Mouse (Mus musculus) granulocyte monocyte progenitor cell, adult 5-6 weeks (primary cell): ENCODE results near the gene Cct3. TPM values are rescaled to one million over a fixed set of nuclear protein-coding genes. Genes with fewer than 3 reads are reported as not detected.
"Not testable (repeated sequence)": the region's sequence is repeated elsewhere in the genome, so short reads cannot be mapped to it uniquely, and the experiment has no call there.

Source experiments
- ATAC-seq: replicated peaks from 2 replicates; pipeline ENCODE4 v1.8.0; 2016; ENCODE audit warnings: mild to moderate bottlenecking, moderate TSS enrichment, inconsistent platforms; ENCODE audit not compliant: poor library complexity, severe bottlenecking
- total RNA-seq, 2 experiments: library from RNA; stranded (forward) in 1 of 2; stranded (reverse) in 1 of 2; fragments of 200-712, 200-1000 nt in 1 of 2; fragments of >200 nt in 1 of 2; fragmentation: Nextera tagmentation in 1 of 2; gene quantifications; 2 replicates each; pipeline ENCODE4 v1.2.3; 2014 to 2017

The Cct3 gene
- total RNA-seq, 2 experiments from 2014 or later, result 381 to 499 TPM

DNA sequence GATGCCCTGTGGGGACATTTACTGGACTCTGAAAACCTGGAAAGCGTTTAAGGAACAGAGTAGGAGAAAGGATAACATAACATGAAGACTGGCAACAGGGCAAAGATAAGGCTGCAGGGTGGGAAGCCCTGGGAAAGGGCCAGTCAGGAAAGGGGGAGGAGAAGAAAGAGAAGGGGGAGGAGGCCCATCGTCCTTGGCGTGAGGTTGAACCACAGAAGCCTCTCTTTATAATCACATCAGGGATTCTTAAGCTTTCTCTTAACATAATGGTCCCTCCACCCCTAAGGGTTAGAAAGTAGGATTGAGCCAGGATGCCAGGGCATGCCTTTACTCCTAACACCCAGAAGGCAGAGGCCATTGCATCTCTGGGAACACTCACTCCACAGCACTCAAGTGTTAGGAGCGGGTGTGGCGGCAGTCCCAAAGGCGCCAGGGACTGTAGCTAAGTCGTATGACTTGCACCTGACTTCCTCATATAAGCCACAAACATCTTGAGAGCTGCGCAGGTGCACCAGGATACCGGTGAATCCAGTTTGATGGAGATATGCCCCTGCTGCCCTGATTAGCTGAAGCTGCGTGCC, 8.7 kb upstream of the Cct3 start:
- not testable (repeated sequence) for ATAC-seq

DNA sequence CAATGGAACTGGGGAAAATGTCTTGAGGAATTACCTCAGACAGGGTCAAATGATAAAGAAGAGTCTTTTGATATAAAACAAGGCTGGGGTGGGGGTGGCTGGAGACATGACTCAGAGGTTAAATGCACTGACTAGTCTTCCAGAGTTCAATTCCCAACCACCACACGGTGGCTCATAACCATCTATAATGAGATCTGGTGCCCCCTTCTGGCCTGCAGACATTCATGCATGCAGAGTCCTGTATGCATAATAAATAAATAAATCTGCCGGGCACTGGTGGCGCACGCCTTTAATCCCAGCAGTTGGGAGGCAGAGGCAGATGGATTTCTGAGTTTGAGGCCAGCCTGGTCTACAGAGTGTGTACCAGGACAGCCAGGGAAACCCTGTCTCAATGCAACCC, 4.9 kb upstream of the Cct3 start:
- no peak for ATAC-seq

DNA sequence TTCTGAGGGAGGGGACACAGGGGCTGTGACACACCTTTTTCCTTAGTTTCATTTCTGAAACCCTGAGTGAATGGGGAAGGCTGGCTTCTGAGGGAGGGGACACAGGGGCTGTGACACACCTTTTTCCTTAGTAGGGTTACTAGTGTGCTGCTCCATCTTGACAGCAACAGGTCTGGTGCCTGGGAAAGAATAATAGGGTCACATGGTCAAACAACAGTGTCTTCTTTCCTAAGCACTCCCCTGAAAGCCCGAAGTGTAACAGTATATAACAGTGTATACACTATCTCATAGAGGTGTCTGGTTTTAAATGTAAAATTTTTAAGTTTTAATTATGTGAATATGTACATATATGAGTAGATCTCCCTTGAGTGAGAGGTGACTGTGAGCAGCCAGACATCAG, 1.6 kb upstream of the Cct3 start:
- peak; percentile 5; the same call in 1 of the 2 replicates for ATAC-seq

DNA sequence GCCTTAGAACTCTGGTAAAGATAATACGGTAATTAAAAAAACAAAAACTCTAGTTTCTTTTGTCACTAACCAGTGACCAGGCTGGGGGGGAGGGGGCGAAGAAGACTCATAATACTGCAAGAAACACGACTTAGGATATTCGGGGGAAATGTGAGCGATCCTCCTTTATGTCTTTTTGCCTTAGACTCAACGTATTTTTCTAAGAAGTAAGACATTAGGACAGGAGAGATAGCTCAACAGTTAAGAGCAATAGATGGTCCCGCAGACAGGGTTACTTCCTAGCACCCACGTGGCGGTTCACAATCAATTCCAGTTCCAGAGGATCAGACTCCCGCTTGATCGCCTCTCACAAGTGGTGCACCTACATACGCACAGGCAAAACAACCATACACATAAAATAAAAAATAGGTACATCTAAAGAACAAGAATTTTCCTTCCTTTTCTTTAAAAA, 781 bp upstream of the Cct3 start:
- no peak for ATAC-seq

DNA sequence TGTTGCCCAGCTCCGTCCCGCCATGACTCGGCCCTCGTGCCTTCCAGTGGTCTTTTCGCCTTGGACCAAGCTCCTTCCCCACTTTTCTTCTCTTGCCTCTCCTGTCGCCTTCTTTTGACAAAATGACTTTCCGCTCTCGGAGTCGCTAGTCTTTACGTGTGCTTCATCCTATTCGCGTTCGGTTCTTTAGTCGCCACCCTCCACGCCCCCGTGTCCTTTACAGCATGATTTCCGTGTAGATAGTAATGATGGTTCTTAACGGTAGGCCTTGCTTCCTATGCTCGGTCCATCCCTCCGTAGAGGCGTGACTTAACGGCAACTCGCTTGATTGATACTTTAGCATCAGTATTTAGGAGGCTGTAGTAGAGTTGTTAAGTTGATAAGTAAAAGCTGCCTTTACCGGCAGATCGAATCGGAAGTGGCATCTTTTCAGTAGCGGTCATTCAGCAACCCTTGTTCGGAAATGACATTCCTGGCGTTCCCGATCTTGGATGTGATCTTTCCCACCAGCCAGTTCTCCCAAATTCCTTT, 470 bp downstream of the Cct3 start:
- peak; percentile 13 for ATAC-seq

DNA sequence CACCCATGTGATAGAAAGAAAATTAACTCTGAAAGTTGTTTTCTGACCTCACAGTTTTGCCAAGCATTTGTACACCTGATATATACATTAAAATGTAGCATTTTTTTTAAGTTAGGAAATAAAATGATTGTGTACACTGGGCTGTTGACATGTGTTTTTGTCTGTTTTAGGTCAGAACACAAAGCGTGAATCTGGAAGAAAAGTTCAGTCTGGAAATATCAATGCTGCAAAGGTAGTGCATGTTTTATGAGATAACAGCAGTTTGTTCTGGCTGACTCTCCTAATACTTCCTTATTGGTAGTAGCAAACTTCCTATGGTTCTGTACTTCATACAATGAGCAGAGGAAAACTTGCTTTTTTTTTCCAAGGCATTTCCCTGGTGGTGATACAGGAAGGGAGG, 2.3 kb downstream of the Cct3 start:
- no peak for ATAC-seq

DNA sequence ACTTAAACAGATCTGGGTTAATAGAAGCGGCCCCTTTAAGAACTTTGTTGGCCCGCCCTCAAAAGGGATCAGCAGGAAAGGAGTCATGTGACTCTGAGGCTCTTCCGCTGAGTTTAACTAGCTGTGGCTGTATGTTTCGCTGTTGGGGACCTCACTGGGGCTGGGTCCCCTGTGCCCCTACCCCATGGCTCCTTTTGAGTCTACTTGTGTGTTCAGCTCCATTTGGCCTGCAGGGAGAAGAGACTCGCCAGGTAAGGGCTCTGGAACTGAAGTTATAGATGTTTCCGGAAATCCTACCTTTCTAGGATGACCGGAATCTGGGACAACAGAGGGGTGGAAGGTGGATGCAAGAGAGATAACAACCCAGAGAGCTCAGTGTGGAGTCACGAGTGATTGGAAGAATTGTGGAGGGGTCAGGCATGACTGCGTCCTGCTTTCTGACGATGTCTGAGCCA, 28.1 kb downstream of the Cct3 start, which contains the start of gene Glmp:
Gene Glmp, plus strand, starts transcription at position 73 of the 455 bp plus-strand sequence.
- ATAC-seq, result peak; percentile 81

DNA sequence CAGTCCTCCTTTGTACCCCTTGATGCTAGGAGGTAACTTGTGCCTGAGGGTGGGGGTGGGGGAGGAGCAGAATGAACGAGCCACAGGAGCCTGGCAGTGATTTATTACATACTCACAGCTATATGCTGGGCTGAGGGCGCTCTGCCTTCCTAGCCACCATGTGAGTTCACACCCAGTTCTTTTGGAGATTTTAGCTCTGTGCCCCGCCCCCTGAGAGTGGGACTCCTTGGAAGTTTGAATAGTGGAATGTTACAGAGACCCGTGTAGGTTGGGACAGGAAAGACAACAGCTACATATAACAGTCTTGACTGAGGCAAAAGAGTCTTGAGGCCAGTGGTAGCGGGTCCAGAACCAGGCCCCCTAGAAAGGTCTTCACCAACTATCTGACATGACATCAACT, 32.0 kb downstream of the Cct3 start:
- ATAC-seq, result no peak

DNA sequence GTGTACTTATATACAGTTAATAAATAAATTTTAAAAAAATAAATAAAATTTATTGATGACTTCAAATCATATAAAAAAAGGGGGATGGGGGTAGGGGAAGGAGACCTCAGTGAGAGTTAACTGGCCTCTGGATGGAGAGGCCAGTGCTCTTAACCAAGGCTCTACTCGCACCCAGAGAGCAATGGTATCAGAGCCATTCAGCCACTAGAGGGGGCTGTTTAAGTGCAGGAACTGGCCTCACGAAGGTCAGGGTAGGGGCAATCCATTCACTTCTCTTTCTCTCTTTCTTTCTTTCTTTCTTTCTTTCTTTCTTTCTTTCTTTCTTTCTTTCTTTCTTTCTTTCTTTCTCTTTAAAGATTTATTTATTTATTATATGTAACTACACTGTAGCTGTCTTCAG, 34.4 kb downstream of the Cct3 start:
- 0 out of 2 replicates have a peak, but pooled peaks have one; percentile 36 for ATAC-seq

DNA sequence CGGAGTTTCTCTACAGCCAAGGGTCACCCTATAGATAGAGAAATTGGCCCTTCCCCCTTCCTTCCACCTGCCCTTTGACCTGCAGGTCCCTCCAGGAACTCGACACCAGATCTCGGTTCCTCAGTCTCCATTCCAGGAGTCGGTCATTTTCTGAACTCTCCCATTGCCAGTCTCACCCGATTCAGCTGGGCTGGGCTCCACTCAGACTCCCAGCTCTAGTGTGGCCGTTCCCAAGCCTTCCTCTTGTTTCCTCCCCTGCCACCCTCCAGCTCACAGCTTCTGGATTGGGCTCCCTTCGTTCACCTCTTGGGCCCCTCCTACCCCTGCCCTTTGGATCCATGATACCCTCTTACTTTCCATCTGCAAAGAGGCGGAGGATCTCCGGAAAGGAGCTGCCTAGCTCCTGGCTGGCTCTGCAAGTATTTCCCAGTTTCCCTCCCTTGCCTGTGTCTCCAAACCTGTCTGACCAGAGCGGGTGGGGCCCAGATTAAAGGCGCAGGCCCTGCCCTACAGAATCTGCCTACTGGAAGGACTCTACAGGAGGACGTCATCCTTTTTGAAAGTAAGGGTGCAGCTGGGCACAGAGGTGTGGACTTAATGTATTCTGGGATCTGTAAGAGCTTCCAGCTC, 37.2 kb downstream of the Cct3 start:
- ATAC-seq, result no peak

DNA sequence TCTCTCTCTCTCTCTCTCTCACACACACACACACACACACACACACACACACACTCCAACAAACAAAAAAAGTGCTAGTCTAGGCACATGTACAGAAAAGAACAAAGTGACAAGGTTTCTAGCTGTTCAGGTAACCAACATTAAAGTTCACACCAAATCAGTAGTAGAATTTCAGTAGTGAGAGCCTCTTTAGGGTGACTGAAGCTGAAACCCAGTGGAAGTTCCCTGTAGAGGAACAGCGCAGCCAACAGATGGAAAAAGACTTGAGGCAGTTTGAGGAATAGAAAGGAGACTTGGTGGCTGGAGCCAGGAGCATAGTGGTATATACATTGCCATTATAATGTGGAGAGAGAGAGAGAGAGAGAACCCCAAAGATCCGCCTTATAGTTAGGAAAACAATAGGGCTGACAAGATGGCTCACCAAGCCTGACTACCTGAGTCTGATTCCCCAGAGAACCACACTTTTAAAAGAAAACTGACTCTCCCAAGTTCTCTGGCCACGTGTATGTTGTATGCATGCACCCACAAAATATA, 38.1 kb downstream of the Cct3 start:
- 0 out of 2 replicates have a peak, but pooled peaks have one; percentile 10 for ATAC-seq

DNA sequence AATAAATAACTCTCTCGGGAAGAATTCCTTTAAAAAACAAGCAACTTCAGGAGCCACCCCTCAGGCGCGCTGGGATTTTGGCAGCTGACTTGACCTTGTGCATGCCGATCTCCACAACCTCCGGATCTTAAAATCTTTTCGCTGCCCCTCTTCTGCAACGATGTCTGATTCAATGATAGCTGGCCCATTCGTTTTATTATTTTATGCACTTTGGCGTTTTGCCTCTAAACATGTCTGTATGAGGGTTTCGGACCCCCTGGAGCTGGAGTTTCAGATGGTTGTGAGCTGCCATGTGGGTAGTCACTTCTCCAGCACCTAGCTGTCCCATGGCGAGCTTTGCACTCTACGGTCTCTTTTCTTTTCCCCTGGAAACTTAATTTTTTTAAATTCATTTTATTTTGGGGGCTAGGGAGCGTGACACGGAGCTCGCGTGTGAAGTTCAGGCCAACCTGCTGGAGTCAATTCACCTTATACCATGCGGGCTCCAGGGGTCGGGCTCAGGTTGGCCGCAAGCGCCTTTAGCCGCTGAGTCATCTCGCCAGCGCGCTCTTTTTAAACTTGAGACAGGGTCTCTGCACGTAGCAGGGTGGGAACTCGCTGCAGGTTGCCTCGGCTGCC, 38.6 kb downstream of the Cct3 start:
- peak; percentile 20; the same call in 1 of the 2 replicates for ATAC-seq

DNA sequence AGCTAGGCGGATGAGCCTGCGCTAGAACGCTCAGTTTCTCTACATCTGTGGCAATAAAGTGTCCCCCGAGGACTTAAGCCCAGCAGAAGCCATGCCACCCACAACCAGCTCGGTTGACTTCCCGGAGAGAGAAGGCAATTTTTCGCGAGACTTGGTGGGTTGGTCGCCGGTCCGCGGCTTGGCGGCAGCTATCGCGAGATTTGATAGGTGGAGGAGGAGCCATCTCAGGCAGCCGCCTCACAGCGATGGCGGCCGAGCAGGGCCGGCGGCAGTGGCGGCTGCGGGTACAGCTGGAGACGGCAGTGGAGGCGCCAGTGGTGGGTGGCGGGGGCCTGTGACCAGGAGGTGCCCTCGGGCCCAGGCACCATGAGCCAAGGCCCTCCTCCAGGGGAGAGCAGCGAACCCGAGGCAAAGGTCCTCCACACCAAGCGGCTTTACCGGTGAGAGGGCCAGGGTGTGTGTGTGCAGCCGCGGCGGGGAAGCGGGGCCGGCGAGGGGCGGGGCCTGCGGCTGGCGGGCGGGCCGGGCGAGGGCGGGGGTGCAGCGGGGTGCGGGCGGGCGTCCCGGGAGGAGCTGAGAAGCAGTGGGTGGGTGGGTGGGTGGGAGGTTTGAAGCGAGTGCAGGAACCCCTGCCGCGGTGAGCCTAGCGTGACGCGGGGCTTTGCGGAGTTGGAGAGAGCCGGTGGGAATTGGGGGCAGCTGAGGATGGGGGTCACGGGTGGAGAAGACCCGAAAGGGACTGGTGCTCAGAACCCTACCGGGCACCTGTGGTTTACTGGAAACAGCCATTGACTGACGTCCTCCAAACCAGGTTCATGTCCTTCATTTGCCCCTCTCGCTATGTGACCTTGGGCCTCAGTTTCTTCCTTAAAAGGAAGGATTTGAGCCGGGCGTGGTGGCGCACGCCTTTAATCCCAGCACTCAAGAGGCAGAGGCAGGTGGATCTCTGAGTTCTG, 39.4 kb downstream of the Cct3 start, which contains the start of the genes Tmem79 and Smg5:
Gene Tmem79, minus strand, starts transcription at position 91 of the 956 bp plus-strand sequence.
Gene Smg5, plus strand, starts transcription at position 203 of the 956 bp plus-strand sequence.
- ATAC-seq, result peak; percentile 73

DNA sequence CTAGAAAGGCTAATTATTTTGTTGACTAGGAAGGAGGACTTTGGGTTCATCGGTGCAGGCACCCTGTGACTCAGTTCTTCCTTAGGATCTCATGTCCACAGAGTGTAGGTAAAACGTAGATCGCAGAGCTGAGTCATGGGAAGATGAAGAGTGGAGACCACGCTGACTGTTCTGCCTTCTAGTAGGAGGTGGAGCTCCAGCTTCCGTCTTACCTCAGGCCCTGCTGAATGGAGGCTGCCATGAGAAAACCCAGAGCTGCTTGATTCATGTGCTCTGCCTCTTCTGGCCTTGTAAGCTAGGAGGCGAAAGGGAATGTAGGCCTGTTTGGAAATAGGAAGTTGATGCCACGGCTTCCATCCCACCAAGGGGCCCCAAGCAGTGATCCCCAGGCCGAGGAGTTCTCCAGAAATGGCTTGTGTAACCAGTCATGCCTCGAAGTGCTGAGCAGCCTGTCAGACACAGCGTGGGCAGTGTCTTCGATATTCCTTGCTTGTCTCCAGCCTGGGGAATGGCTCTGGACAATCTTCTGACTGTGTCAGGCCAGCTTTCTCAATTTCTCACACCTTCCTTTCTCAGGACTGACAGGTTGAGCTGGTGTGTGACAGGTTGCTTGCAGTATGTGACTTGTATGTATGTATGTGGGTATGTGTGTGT, 40.6 kb downstream of the Cct3 start:
- ATAC-seq, result peak; percentile 58

DNA sequence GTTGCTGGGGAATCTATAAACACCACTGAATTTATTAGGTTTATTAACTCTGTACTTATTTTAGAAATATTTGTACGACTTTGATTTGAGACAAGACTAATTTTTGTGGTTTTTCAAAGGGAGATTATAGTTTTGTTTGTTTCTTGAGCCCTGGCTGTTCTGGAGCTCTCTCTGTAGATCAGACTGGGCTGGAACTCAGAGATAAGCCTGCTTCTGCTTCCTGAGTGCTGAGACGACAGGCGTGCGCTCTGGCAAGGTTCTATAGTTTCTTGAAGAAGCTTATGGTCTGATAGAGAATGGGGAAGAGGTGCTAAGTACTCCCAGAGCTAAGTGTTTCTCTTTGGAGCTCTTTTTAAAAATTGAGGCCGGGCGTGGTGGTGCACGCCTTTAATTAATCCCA, 41.4 kb downstream of the Cct3 start:
- ATAC-seq, result no peak

DNA sequence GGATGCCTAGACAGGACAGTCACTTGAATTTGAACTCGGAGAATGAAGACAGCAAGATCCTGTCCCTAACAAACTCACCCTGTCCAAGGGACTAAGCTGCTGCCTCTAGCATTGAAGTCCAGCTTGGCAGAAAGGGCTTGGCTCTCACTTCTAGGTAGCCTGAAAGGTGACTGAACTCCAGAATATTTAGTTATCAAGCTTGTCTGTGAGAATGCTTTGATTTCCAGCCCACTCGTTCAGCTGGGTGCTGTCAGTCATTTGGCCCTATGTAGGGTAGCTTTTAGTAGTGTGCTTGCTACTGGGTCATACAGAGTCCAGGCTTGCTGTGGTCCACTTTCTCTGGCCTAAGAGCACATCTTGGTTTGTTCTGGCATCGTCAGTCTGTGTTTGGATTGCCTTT, 42.1 kb downstream of the Cct3 start:
- ATAC-seq, result no peak

DNA sequence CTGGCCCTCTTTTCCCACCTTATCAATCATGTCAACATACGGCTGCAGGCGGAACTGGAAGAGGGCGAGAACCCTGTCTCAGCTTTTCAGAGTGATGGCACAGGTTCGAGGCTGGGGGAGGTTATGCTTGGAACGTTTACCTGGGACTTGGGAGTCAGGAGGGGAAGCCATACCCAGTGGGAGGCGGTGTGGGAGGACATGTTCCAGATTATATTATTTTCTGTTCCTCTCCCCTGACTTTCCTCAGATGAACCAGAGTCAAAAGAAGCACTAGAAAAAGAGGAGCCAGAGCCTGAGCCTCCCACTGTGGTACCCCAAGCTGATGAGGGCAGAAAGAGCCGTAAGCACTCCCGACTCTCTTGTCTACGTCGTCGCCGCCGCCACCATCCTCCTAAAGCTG, 53.8 kb downstream of the Cct3 start:
- ATAC-seq, result no peak

DNA sequence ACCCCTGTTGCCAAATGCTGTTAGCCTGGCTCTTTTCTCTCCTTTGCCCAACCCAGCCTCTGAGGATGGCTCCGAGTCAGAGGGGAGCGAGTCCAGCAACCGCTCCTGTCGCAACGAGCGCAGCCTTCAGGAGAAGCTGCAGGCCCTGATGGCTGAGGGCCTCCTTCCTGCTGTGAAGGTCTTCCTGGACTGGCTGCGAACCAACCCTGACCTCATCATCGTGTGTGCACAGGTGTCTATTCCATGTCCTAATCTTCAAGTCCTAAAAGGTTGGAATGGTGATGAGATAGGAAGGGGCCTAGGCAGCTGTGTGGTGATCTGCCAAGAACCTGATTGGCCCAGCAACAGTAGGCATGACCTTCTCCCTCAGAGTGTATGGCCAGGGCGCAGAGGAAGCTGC, 56.0 kb downstream of the Cct3 start:
- no peak for ATAC-seq
